Mouse (Mus musculus) G1E (cell line): ENCODE results near the gene Mettl17. TPM values are rescaled to one million over a fixed set of nuclear protein-coding genes. Genes with fewer than 3 reads are reported as not detected.
A peak's percentile ranks its signal among the peaks of the same experiment; 100 is the strongest.

Experiments used
- ATAC-seq: 2 replicates; pipeline ENCODE4 v1.8.0; 2016; ENCODE audit warnings: mild to moderate bottlenecking; ENCODE audit not compliant: insufficient number of reproducible peaks, poor library complexity, low FRiP score, severe bottlenecking; ENCODE audit errors: extremely low read depth
- DNase-seq: peaks from one replicate; pipeline ENCODE4 v3.0.0; 2012; ENCODE audit warnings: low spot score
- H3K27me3 ChIP-seq: 2 replicates; pipeline ENCODE4 v1.6.1; 2012; ENCODE audit warnings: mild to moderate bottlenecking, low read length, inconsistent platforms; ENCODE audit not compliant: insufficient read depth
- H3K36me3 ChIP-seq: replicated peaks from 2 replicates; pipeline ENCODE3; 2012; ENCODE audit warnings: mild to moderate bottlenecking, inconsistent platforms
- H3K4me1 ChIP-seq: 2 replicates; pipeline ENCODE4 v1.6.1; 2012; ENCODE audit warnings: low read depth, low read length, inconsistent platforms, mixed read lengths; ENCODE audit not compliant: insufficient read depth
- H3K4me3 ChIP-seq: 2 replicates; pipeline ENCODE4 v1.5.1; 2012; ENCODE audit warnings: low read depth, mild to moderate bottlenecking, inconsistent platforms, low read length, moderate library complexity, mixed read lengths
- H3K9me3 ChIP-seq: replicated peaks from 2 replicates; pipeline ENCODE4 v1.6.1; 2012; ENCODE audit warnings: inconsistent platforms
- CTCF ChIP-seq: IDR thresholded peaks from 2 replicates; pipeline ENCODE4 v1.5.1; 2012; ENCODE audit warnings: low read depth, low read length, inconsistent platforms, mixed read lengths
- GATA1 ChIP-seq: IDR thresholded peaks from 2 replicates; pipeline ENCODE4 v1.6.1; 2012; ENCODE audit warnings: borderline replicate concordance, low read length, inconsistent platforms, mixed read lengths
- GATA2 ChIP-seq: IDR thresholded peaks from 2 replicates; pipeline ENCODE4 v1.6.1; 2012; ENCODE audit warnings: low read depth, low read length, inconsistent platforms, borderline replicate concordance
- POLR2AphosphoS5 ChIP-seq: IDR thresholded peaks from 2 replicates; pipeline ENCODE4 v1.6.1; 2012; ENCODE audit warnings: low read depth, low read length, inconsistent platforms; ENCODE audit not compliant: insufficient replicate concordance
- TAL1 ChIP-seq: conservative IDR thresholded peaks from 2 replicates; pipeline ENCODE4 v1.6.1; 2012; ENCODE audit warnings: low read depth, low read length, inconsistent platforms, mixed read lengths
- polyA plus RNA-seq: library from polyadenylated mRNA; stranded (reverse); fragments of >175 nt; gene quantifications from 2 replicates; pipeline ENCODE4 v1.2.3, GENCODE M21; 2012
- total RNA-seq, 2 experiments: library from RNA; stranded (forward) in 1 of 2; stranded (reverse) in 1 of 2; fragments of 200-1000 nt in 1 of 2; fragments of >200 nt in 1 of 2; fragmentation: Nextera tagmentation in 1 of 2; gene quantifications; 2 replicates each; pipeline ENCODE4 v1.2.3; 2014 to 2017

Mettl17 gene
- total and polyA plus RNA-seq, 3 experiments: 19.5 to 36.9 (median 23.2) TPM

DNA sequence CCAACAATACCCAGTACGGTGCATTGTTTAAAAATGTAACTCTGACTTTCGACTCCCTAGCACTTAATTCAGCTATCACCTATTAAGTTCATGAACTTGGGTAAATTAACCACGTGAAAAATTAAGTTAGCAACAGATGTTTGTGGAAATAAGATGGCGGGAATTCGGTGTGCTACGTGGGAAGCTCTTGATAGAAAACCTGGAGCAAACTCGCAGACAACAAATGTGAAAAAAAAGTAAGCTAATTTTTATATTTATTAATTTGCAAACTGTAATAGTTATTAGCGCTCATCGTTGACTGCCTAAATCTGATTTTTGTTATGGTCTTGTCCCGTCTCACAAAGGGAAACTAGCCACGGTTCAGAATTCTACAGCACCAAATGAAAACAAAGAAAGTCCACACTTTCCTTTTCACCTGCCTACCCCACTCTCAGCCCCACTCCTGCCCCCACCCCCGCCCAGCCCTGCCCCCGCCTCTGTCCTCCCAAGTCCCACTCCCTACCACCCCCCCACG, 554 bp upstream of the Mettl17 start:
- ATAC-seq: no peak
- Histone ChIP-seq H3K4me3 (peak overlapping the region; percentile 93), H3K27me3 (no peaks in the 10 kb centered on the region), H3K9me3 (no peaks in the 10 kb centered on the region), H3K36me3 (peaks cover 29% of the 10 kb centered on the region), H3K4me1 (peaks cover 16% of the 10 kb centered on the region)
- DNase-seq: no peak
- TF ChIP-seq POLR2AphosphoS5 (no peak), CTCF (no peak), TAL1 (no peak), GATA2 (no peak), GATA1 (no peak)

- no peak for TF ChIP-seq GATA1
- TF ChIP-seq POLR2AphosphoS5: no peak
- no peak for TF ChIP-seq TAL1
- no peak for TF ChIP-seq CTCF
- no peak for TF ChIP-seq GATA2
- Histone ChIP-seq H3K27me3 (no peaks in the 10 kb centered on the region), H3K9me3 (no peaks in the 10 kb centered on the region), H3K36me3 (peaks cover 48% of the 10 kb centered on the region), H3K4me3 (no peak overlapping the region), H3K4me1 (peaks cover 16% of the 10 kb centered on the region)
- DNase-seq: no peak
- no peak for ATAC-seq
Measured at GRCm38 (mm10) chr14:51886051-51886450, 1.4 kb downstream of the Mettl17 start.

DNA sequence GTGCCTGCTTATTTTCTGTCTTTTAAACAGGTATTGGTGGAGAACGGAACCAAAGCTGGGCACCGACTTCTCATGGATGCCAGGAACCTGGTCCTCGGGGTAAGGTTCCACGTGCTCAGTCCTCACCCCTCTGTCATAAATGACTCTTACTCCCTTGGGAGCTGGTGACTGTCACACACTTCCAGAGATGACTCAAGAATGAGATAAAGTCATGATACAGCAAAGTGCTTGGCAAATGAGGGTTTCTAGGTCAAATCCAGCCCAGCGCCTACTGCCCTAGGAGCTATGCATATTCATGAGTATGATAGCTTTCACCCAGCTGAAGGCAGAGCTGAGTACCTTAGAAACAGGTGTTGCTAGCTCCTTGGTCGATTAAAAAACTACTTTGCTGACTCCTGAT, 5.2 kb downstream of the Mettl17 start:
- Histone ChIP-seq H3K36me3 (peaks cover 63% of the 10 kb centered on the region), H3K9me3 (no peaks in the 10 kb centered on the region), H3K27me3 (peaks cover 1% of the 10 kb centered on the region), H3K4me1 (peaks cover 25% of the 10 kb centered on the region), H3K4me3 (no peak overlapping the region)
- ATAC-seq (no peak), DNase-seq (no peak)
- no peak for TF ChIP-seq CTCF
- TF ChIP-seq GATA2: no peak

DNA sequence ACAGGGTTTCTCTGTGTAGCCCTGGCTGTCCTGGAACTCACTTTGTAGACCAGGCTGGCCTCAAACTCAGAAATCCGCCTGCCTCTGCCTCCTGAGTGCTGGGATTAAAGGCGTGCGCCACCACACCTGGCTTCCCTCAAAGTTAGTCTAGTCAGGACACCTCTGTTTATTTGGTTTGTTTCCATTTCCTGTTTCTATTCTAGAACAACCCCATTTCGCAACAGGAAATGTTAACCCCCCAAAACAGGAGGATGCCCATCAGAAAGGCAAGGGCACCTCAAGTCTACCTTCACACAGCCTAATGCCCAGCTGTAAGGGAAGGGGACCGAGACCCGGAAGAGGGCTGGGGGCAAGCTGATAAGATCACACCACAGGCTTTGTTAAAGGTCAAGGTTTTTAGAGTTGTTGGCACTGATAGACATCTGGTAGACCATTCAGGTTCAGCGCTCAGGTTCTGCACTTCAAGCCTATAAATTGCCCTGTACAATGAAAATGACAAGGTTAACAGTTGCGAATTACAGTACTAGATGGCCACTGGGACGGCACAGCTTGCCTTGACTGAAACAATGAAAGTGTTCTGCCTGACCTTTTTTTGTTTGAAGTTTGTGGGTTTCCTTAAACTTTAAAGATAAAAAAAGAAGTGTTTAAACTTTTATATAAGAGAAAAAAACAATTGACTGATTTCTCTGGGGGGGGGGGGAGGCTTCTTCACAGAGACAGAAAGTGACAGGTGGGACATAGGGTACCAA, 7.7 kb downstream of the Mettl17 start, which contains the start of gene Slc39a2:
Gene Slc39a2, plus strand, starts transcription at position 699 of the 749 bp plus-strand sequence.
- Histone ChIP-seq H3K36me3 (peaks cover 51% of the 10 kb centered on the region), H3K4me1 (peaks cover 13% of the 10 kb centered on the region)

DNA sequence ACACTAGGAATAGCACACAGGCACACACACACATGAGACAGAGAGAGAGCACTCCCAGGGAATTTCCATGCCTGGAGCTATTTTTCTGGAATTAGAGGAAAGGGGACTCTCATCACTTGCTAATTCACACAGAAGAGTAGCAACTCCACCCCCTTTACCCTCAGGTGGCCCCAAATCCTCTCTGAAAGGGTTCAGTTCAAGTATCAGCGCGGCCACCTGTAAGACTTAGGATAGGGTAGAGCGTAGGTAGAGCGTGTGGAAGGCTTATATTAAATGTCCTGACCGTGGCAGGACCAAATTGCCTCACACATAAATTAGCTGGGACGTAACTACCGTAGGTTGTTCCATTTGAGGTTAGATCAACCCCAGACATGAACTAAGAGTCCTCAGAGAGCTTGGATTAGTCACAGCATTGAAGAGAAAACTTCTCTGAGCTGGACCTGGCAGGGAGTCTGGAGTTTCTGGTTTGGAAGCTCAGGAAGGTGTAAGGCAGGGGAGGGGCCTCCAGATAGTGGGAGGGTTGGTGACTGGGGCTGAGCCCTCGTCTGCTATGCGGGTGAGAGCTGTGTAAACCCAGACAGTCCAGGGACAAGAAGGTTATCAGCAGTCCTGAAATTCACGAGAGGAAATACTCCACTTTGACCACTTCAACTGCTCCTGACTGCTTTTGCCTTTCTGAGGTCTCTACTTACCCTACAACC, 8.6 kb downstream of the Mettl17 start:
- H3K27me3 ChIP-seq: peaks cover 9% of the 10 kb centered on the region
- DNase-seq: no peak
- TF ChIP-seq GATA2: no peak
- TF ChIP-seq CTCF: no peak
- no peak for TF ChIP-seq GATA1
- no peak for TF ChIP-seq TAL1
- TF ChIP-seq POLR2AphosphoS5: no peak
- H3K9me3 ChIP-seq: no peaks in the 10 kb centered on the region
- no peak overlapping the region for H3K4me3 ChIP-seq
- ATAC-seq: no peak
- H3K36me3 ChIP-seq: peaks cover 43% of the 10 kb centered on the region
- H3K4me1 ChIP-seq: peaks cover 13% of the 10 kb centered on the region

More for the DNA sequence above, 7.7 kb downstream of the Mettl17 start, which contains the start of gene Slc39a2:
- ATAC-seq (no peak), DNase-seq (no peak)
- TF ChIP-seq POLR2AphosphoS5 (no peak), GATA2 (no peak), GATA1 (no peak), CTCF (no peak)
- Histone ChIP-seq H3K9me3 (no peaks in the 10 kb centered on the region), H3K27me3 (peaks cover 9% of the 10 kb centered on the region), H3K4me3 (no peak within 1 kb of the TSS)

- H3K27me3 ChIP-seq: peaks cover 9% of the 10 kb centered on the region
Measured at GRCm38 (mm10) chr14:51893809-51894208, 9.2 kb downstream of the Mettl17 start.

More at GRCm38 (mm10) chr14:51893809-51894208, 9.2 kb downstream of the Mettl17 start:
- ATAC-seq (no peak), DNase-seq (no peak)
- H3K4me1 ChIP-seq: peaks cover 13% of the 10 kb centered on the region
- no peaks in the 10 kb centered on the region for H3K9me3 ChIP-seq
- TF ChIP-seq GATA1: no peak
- no peak for TF ChIP-seq TAL1
- no peak for TF ChIP-seq CTCF
- no peak for TF ChIP-seq GATA2
- no peak for TF ChIP-seq POLR2AphosphoS5
- peaks cover 37% of the 10 kb centered on the region for H3K36me3 ChIP-seq
- no peak overlapping the region for H3K4me3 ChIP-seq
